Mouse (Mus musculus): ENCODE measurements around the gene Lipk. TPM values are rescaled to one million over a fixed set of nuclear protein-coding genes. Genes with fewer than 3 reads are reported as not detected.

The Lipk gene
- total RNA-seq, 1 experiment from 2014 or later = 0.30 TPM

Small RNAs within 50 kb of the gene (microRNA-seq; reads per million reads assigned to microRNA genes)
- gene Gm23334 = 0 reads per million in 2 experiments

Other genes with a start within 250 kb of the Lipk start
- gene Lipo3, start 246.3 kb upstream of the Lipk start, total RNA-seq (2021) = 12.2 and 12.6 TPM in 2 replicates
- not detected in 2 replicates for gene Lipo1, start 220.8 kb upstream of the Lipk start, total RNA-seq (2021)
- not detected in 2 replicates for gene Lipf, start 47.1 kb upstream of the Lipk start, total RNA-seq (2021)
- gene Lipn, start 59.1 kb downstream of the Lipk start, total RNA-seq (2021) = 0.88 TPM in 1 of 2 replicates, not detected in the other
- not detected in 2 replicates for gene Lipm, start 92.6 kb downstream of the Lipk start, total RNA-seq (2021)
- not detected in 2 replicates for gene Ankrd22, start 157.8 kb downstream of the Lipk start, total RNA-seq (2021)
- 5.5 and 6.7 TPM in 2 replicates for gene Stambpl1, start 183.9 kb downstream of the Lipk start, total RNA-seq (2021)
- 22.6 and 26.8 TPM in 2 replicates for gene Acta2, start 247.3 kb downstream of the Lipk start, total RNA-seq (2021)

All from adrenal gland, postnatal 25 days (tissue).